Mouse (Mus musculus): ENCODE measurements around the gene Hspb3. TPM values are rescaled to one million over a fixed set of nuclear protein-coding genes. Genes with fewer than 3 reads are reported as not detected.
A peak's percentile ranks its signal among the peaks of the same experiment; 100 is the strongest.

Gene Hspb3
- polyA plus RNA-seq, 1 experiment = 0.11 TPM

GRCm38 (mm10) chr13:113634732-113635481 is 28.6 kb downstream of the Hspb3 start:
- DNase-seq (ENCODE audit: low read depth) = no peak
- TF ChIP-seq CTCF (IDR thresholded peaks at IDR 0.05; ENCODE audit: borderline replicate concordance, extremely low read depth, insufficient read depth, insufficient read length) = no peak

- TF ChIP-seq CTCF (IDR thresholded peaks at IDR 0.05; ENCODE audit: borderline replicate concordance, extremely low read depth, insufficient read depth, insufficient read length) (no peak), POLR2A (IDR thresholded peaks at IDR 0.05; ENCODE audit: borderline replicate concordance, extremely low read depth, insufficient read depth, insufficient read length, poor library complexity, severe bottlenecking) (no peak)
- no peak for DNase-seq (ENCODE audit: low read depth)
These were observed 31.0 kb downstream of the Hspb3 start for GRCm38 (mm10) chr13:113632506-113632905.

- no peak for DNase-seq (ENCODE audit: low read depth)
- no peak for TF ChIP-seq POLR2A (IDR thresholded peaks at IDR 0.05; ENCODE audit: borderline replicate concordance, extremely low read depth, insufficient read depth, insufficient read length, poor library complexity, severe bottlenecking)
- no peak for TF ChIP-seq CTCF (IDR thresholded peaks at IDR 0.05; ENCODE audit: borderline replicate concordance, extremely low read depth, insufficient read depth, insufficient read length)
These were observed 35.9 kb downstream of the Hspb3 start for GRCm38 (mm10) chr13:113627601-113628000.

- TF ChIP-seq CTCF (IDR thresholded peaks at IDR 0.05; ENCODE audit: borderline replicate concordance, extremely low read depth, insufficient read depth, insufficient read length) = no peak
- no peak for TF ChIP-seq POLR2A (IDR thresholded peaks at IDR 0.05; ENCODE audit: borderline replicate concordance, extremely low read depth, insufficient read depth, insufficient read length, poor library complexity, severe bottlenecking)
- DNase-seq (ENCODE audit: low read depth) = no peak
These were observed 40.6 kb downstream of the Hspb3 start for GRCm38 (mm10) chr13:113622865-113623255.

- DNase-seq (ENCODE audit: low read depth) = no peak
- no peak for TF ChIP-seq CTCF (IDR thresholded peaks at IDR 0.05; ENCODE audit: borderline replicate concordance, extremely low read depth, insufficient read depth, insufficient read length)
- no peak for TF ChIP-seq POLR2A (IDR thresholded peaks at IDR 0.05; ENCODE audit: borderline replicate concordance, extremely low read depth, insufficient read depth, insufficient read length, poor library complexity, severe bottlenecking)
These were observed 41.2 kb downstream of the Hspb3 start for GRCm38 (mm10) chr13:113622122-113622864.

- DNase-seq (ENCODE audit: low read depth) = no peak
- TF ChIP-seq CTCF (IDR thresholded peaks at IDR 0.05; ENCODE audit: borderline replicate concordance, extremely low read depth, insufficient read depth, insufficient read length) (no peak), POLR2A (IDR thresholded peaks at IDR 0.05; ENCODE audit: borderline replicate concordance, extremely low read depth, insufficient read depth, insufficient read length, poor library complexity, severe bottlenecking) (no peak)
These were observed 44.5 kb downstream of the Hspb3 start for GRCm38 (mm10) chr13:113619003-113619402.

GRCm38 (mm10) chr13:113617891-113618823 is 45.3 kb downstream of the Hspb3 start, which contains the start of gene Snx18:
Snx18 (minus strand) TSS chr13:113618564.
- DNase-seq (ENCODE audit: low read depth) = peak; percentile 98
- TF ChIP-seq POLR2A (IDR thresholded peaks at IDR 0.05; ENCODE audit: borderline replicate concordance, extremely low read depth, insufficient read depth, insufficient read length, poor library complexity, severe bottlenecking) (peak; percentile 94), CTCF (IDR thresholded peaks at IDR 0.05; ENCODE audit: borderline replicate concordance, extremely low read depth, insufficient read depth, insufficient read length) (peak; percentile 96)

GRCm38 (mm10) chr13:113617338-113617890 is 46.1 kb downstream of the Hspb3 start:
- TF ChIP-seq POLR2A (IDR thresholded peaks at IDR 0.05; ENCODE audit: borderline replicate concordance, extremely low read depth, insufficient read depth, insufficient read length, poor library complexity, severe bottlenecking) (no peak), CTCF (IDR thresholded peaks at IDR 0.05; ENCODE audit: borderline replicate concordance, extremely low read depth, insufficient read depth, insufficient read length) (no peak)
- DNase-seq (ENCODE audit: low read depth) = peak; percentile 63

GRCm38 (mm10) chr13:113616751-113617337 is 46.6 kb downstream of the Hspb3 start:
- DNase-seq (ENCODE audit: low read depth) = no peak
- no peak for TF ChIP-seq CTCF (IDR thresholded peaks at IDR 0.05; ENCODE audit: borderline replicate concordance, extremely low read depth, insufficient read depth, insufficient read length)
- TF ChIP-seq POLR2A (IDR thresholded peaks at IDR 0.05; ENCODE audit: borderline replicate concordance, extremely low read depth, insufficient read depth, insufficient read length, poor library complexity, severe bottlenecking) = no peak

GRCm38 (mm10) chr13:113615971-113616671 is 47.4 kb downstream of the Hspb3 start:
- peak; percentile 54 for DNase-seq (ENCODE audit: low read depth)
- TF ChIP-seq CTCF (IDR thresholded peaks at IDR 0.05; ENCODE audit: borderline replicate concordance, extremely low read depth, insufficient read depth, insufficient read length) (no peak), POLR2A (IDR thresholded peaks at IDR 0.05; ENCODE audit: borderline replicate concordance, extremely low read depth, insufficient read depth, insufficient read length, poor library complexity, severe bottlenecking) (no peak)
